Mouse (Mus musculus) hindbrain, embryonic 11.5 days (tissue): ENCODE results near the gene Eef1g. TPM values are rescaled to one million over a fixed set of nuclear protein-coding genes. Genes with fewer than 3 reads are reported as not detected.
A peak's percentile ranks its signal among the peaks of the same experiment; 100 is the strongest.
"Not testable (repeated sequence)": the region's sequence is repeated elsewhere in the genome, so short reads cannot be mapped to it uniquely, and the experiment has no call there.

Source experiments
- ATAC-seq: fragments of 200-750 bp; cut with Nextera tagmentation; 2 replicates; pipeline ENCODE4 v1.8.0; 2017; ENCODE audit warnings: mild to moderate bottlenecking, moderate TSS enrichment, moderate library complexity; ENCODE audit not compliant: low FRiP score
- DNase-seq: peaks from one replicate; pipeline ENCODE4 v3.0.0-alpha.2; 2015; ENCODE audit warnings: low spot score
- H3K27ac ChIP-seq: fragments of 300-500 bp; sonication (generic); 2 replicates; pipeline ENCODE4 v1.5.1; 2014; ENCODE audit warnings: mild to moderate bottlenecking, low read depth, low read length
- H3K27me3 ChIP-seq: fragments of 300-500 bp; sonication (generic); 2 replicates; pipeline ENCODE4 v1.6.1; 2014; ENCODE audit warnings: mild to moderate bottlenecking, low read length, moderate library complexity, mixed read lengths; ENCODE audit not compliant: control insufficient read depth, insufficient read depth
- H3K36me3 ChIP-seq: fragments of 300-500 bp; sonication (generic); 2 replicates; pipeline ENCODE4 v1.6.1; 2014; ENCODE audit warnings: mild to moderate bottlenecking, low read length, moderate library complexity, mixed read lengths; ENCODE audit not compliant: control insufficient read depth, insufficient read depth
- H3K4me1 ChIP-seq: fragments of 300-500 bp; sonication (generic); replicated peaks from 2 replicates; pipeline ENCODE4 v1.6.1; 2014; ENCODE audit warnings: low read length, mixed read lengths; ENCODE audit not compliant: control insufficient read depth, insufficient read depth
- H3K4me2 ChIP-seq: fragments of 300-500 bp; sonication (generic); replicated peaks from 2 replicates; pipeline ENCODE4 v1.6.1; 2014; ENCODE audit warnings: mild to moderate bottlenecking, low read depth, low read length
- H3K4me3 ChIP-seq: fragments of 300-500 bp; sonication (generic); 2 replicates; pipeline ENCODE4 v1.5.1; 2014; ENCODE audit warnings: low read depth, low read length
- H3K9ac ChIP-seq: fragments of 300-500 bp; sonication (generic); 2 replicates; pipeline ENCODE4 v1.6.1; 2014; ENCODE audit warnings: low read depth, low read length
- H3K9me3 ChIP-seq: fragments of 300-500 bp; sonication (generic); 2 replicates; pipeline ENCODE4 v1.6.1; 2016; ENCODE audit warnings: low read length; ENCODE audit not compliant: control insufficient read depth
- WGBS: fragments of 180-500 bp; shearing (Covaris S2); extraction: QIAGEN DNeasy Blood & Tissue Kit; methylation state at CpG from one replicate; pipeline ENCODE4 v1.1.7; 2014; 5-methylcytosine and 5-hydroxymethylcytosine counted together
- polyA plus RNA-seq: library from polyadenylated mRNA; unstranded; fragments of >200 nt; fragmentation: Nextera tagmentation; extraction: Ambion mirVana; gene quantifications from 2 replicates; pipeline ENCODE4 v1.2.1, GENCODE M21; 2014

The Eef1g gene
- polyA plus RNA-seq, 1 experiment from 2014 or later, result 475 TPM

- ATAC-seq (no peak), DNase-seq (no peak)
- Histone ChIP-seq H3K9ac (no peak overlapping the region), H3K4me3 (no peak overlapping the region), H3K4me2 (no peak overlapping the region), H3K9me3 (no peaks in the 10 kb centered on the region), H3K27ac (no peak overlapping the region), H3K27me3 (no peaks in the 10 kb centered on the region), H3K4me1 (no peaks in the 10 kb centered on the region), H3K36me3 (no peaks in the 10 kb centered on the region)
- 96% methylated on average over 4 of the region's 4 CpGs for WGBS
These were observed 32.4 kb downstream of the Eef1g start for GRCm38 (mm10) chr19:8999223-8999622.

GRCm38 (mm10) chr19:9006915-9007314, 40.1 kb downstream of the Eef1g start:
- DNase-seq, H3K9ac ChIP-seq, H3K36me3 ChIP-seq, H3K27me3 ChIP-seq, H3K9me3 ChIP-seq, ATAC-seq, H3K4me1 ChIP-seq, H3K27ac ChIP-seq, H3K4me2 ChIP-seq, H3K4me3 ChIP-seq: not testable (repeated sequence)
- 95% methylated on average over 2 of the region's 2 CpGs for WGBS

GRCm38 (mm10) chr19:9019298-9019697, 52.5 kb downstream of the Eef1g start:
- ATAC-seq, result no peak
- 88% methylated on average over 3 of the region's 3 CpGs for WGBS
- Histone ChIP-seq H3K9me3 (no peaks in the 10 kb centered on the region), H3K36me3 (no peaks in the 10 kb centered on the region), H3K4me3 (no peak overlapping the region), H3K27me3 (no peaks in the 10 kb centered on the region), H3K27ac (no peak overlapping the region), H3K4me2 (no peak overlapping the region), H3K9ac (no peak overlapping the region), H3K4me1 (no peaks in the 10 kb centered on the region)
- no peak for DNase-seq

- Histone ChIP-seq H3K27ac (no peak overlapping the region), H3K9ac (no peak overlapping the region), H3K36me3 (no peaks in the 10 kb centered on the region), H3K4me1 (no peaks in the 10 kb centered on the region), H3K4me3 (no peak overlapping the region), H3K27me3 (no peaks in the 10 kb centered on the region), H3K4me2 (no peak overlapping the region), H3K9me3 (no peaks in the 10 kb centered on the region)
- ATAC-seq, result no peak
- 54% methylated on average over 11 of the region's 11 CpGs for WGBS
- DNase-seq, result no peak
These were observed 56.4 kb downstream of the Eef1g start for GRCm38 (mm10) chr19:9023021-9023778.

GRCm38 (mm10) chr19:9025562-9026257, 58.9 kb downstream of the Eef1g start:
- Histone ChIP-seq H3K4me3 (no peak overlapping the region), H3K27ac (no peak overlapping the region), H3K9me3 (no peaks in the 10 kb centered on the region), H3K36me3 (no peaks in the 10 kb centered on the region), H3K9ac (no peak overlapping the region), H3K4me1 (no peaks in the 10 kb centered on the region), H3K4me2 (no peak overlapping the region), H3K27me3 (no peaks in the 10 kb centered on the region)
- 90% methylated on average over 5 of the region's 5 CpGs for WGBS
- ATAC-seq (no peak), DNase-seq (no peak)

- DNase-seq, result no peak
- Histone ChIP-seq H3K9me3 (no peaks in the 10 kb centered on the region), H3K36me3 (no peaks in the 10 kb centered on the region), H3K9ac (no peak overlapping the region), H3K4me3 (no peak overlapping the region), H3K27me3 (no peaks in the 10 kb centered on the region), H3K4me1 (no peaks in the 10 kb centered on the region), H3K4me2 (no peak overlapping the region), H3K27ac (no peak overlapping the region)
- ATAC-seq, result no peak
- WGBS, result 86% methylated on average over 4 of the region's 4 CpGs
These were observed 59.8 kb downstream of the Eef1g start for GRCm38 (mm10) chr19:9026634-9027033.

GRCm38 (mm10) chr19:9027795-9028194, 61.0 kb downstream of the Eef1g start:
- H3K36me3 ChIP-seq, result no peaks in the 10 kb centered on the region
- H3K4me3 ChIP-seq, result no peak overlapping the region
- H3K4me1 ChIP-seq, result no peaks in the 10 kb centered on the region
- H3K9me3 ChIP-seq, result no peaks in the 10 kb centered on the region
- H3K27ac ChIP-seq, result no peak overlapping the region
- WGBS, result 27% methylated on average over 5 of the region's 5 CpGs
- no peak overlapping the region for H3K9ac ChIP-seq
- H3K27me3 ChIP-seq, result no peaks in the 10 kb centered on the region
- no peak overlapping the region for H3K4me2 ChIP-seq
- ATAC-seq (no peak), DNase-seq (peak; percentile 14)
